Mouse (Mus musculus) testis, adult 2 months (tissue): ENCODE measurements around the gene Olfr196. TPM values are rescaled to one million over a fixed set of nuclear protein-coding genes. Genes with fewer than 3 reads are reported as not detected.

Source experiments
- H3K27ac ChIP-seq: fragments of 200-500 bp; 2 replicates; pipeline ENCODE4 v1.5.1; 2012; ENCODE audit warnings: low read depth, low read length; ENCODE audit not compliant: control insufficient read depth, insufficient read depth
- H3K27me3 ChIP-seq: fragments of 200-500 bp; 2 replicates; pipeline ENCODE4 v1.6.1; 2012; ENCODE audit warnings: mild to moderate bottlenecking, low read length, moderate library complexity; ENCODE audit not compliant: control insufficient read depth, insufficient read depth
- H3K36me3 ChIP-seq: fragments of 200-500 bp; 2 replicates; pipeline ENCODE4 v1.6.1; 2012; ENCODE audit warnings: mild to moderate bottlenecking, low read length; ENCODE audit not compliant: control insufficient read depth, insufficient read depth
- H3K4me1 ChIP-seq: fragments of 200-500 bp; 2 replicates; pipeline ENCODE4 v1.6.1; 2012; ENCODE audit warnings: low read length; ENCODE audit not compliant: control insufficient read depth, insufficient read depth
- H3K4me3 ChIP-seq: fragments of 200-500 bp; 2 replicates; pipeline ENCODE4 v1.5.1; 2012; ENCODE audit warnings: low read depth, mild to moderate bottlenecking, low read length, moderate library complexity, mixed read lengths; ENCODE audit not compliant: control insufficient read depth
- CTCF ChIP-seq: fragments of 200-500 bp; IDR thresholded peaks from 2 replicates; pipeline ENCODE4 v1.5.1; 2012; ENCODE audit warnings: low read depth, mild to moderate bottlenecking, inconsistent platforms, low read length, moderate library complexity; ENCODE audit not compliant: control insufficient read depth, insufficient read depth, insufficient replicate concordance
- POLR2A ChIP-seq: fragments of 200-500 bp; IDR thresholded peaks from 2 replicates; pipeline ENCODE4 v1.6.1; 2012; ENCODE audit warnings: low read depth, mild to moderate bottlenecking, inconsistent platforms, low read length, moderate library complexity; ENCODE audit not compliant: control insufficient read depth
- polyA plus RNA-seq: library from polyadenylated mRNA; depleted of rRNA; stranded (reverse); fragments of >200 nt; gene quantifications from 2 replicates; pipeline ENCODE4 v1.2.3, GENCODE M21; 2012; rRNA removed

Olfr196 gene
- polyA plus RNA-seq, 1 experiment: not detected

- Histone ChIP-seq H3K4me3 (no peak within 1 kb of the TSS), H3K27me3 (no peaks in the 10 kb centered on the region), H3K27ac (no peak within 1 kb of the TSS), H3K4me1 (no peaks in the 10 kb centered on the region), H3K36me3 (no peaks in the 10 kb centered on the region)
- TF ChIP-seq CTCF (no peak), POLR2A (no peak)
Measured at GRCm38 (mm10) chr16:59120969-59121368, 49.3 kb downstream of the Olfr196 start, which contains the start of gene Olfr194. TSS of gene Olfr194 (minus strand) at chr16:59121069.

Other genes with a start within 250 kb of the Olfr196 start
- 0.28 and 0.83 TPM in 2 replicates for gene Olfr181, start 241.7 kb downstream of the Olfr196 start, polyA plus RNA-seq
- gene Olfr180, start 241.1 kb downstream of the Olfr196 start, polyA plus RNA-seq: 0.27 and 0.34 TPM in 2 replicates
- 0.22 and 0.28 TPM in 2 replicates for gene Olfr183, start 175.1 kb downstream of the Olfr196 start, polyA plus RNA-seq
- gene Olfr186, start 140.2 kb downstream of the Olfr196 start, polyA plus RNA-seq: not detected in 2 replicates
- not detected in 2 replicates for gene Olfr187, start 130.7 kb downstream of the Olfr196 start, polyA plus RNA-seq
- gene Olfr190, start 92.4 kb downstream of the Olfr196 start, polyA plus RNA-seq: not detected in 2 replicates
- gene Olfr191, start 80.6 kb downstream of the Olfr196 start, polyA plus RNA-seq: not detected in 2 replicates
- gene Olfr193, start 58.6 kb downstream of the Olfr196 start, polyA plus RNA-seq: not detected in 2 replicates
- 0.04 and 0.15 TPM in 2 replicates for gene Olfr194, start 49.4 kb downstream of the Olfr196 start, polyA plus RNA-seq
- gene Olfr195, start 23.4 kb downstream of the Olfr196 start, polyA plus RNA-seq: not detected in 2 replicates
- not detected in 2 replicates for gene Olfr198, start 33.1 kb upstream of the Olfr196 start, polyA plus RNA-seq
- 1.3 and 1.4 TPM in 2 replicates for gene Olfr199, start 49.3 kb upstream of the Olfr196 start, polyA plus RNA-seq
- gene Olfr201, start 102.2 kb upstream of the Olfr196 start, polyA plus RNA-seq: not detected in 2 replicates
- not detected in 2 replicates for gene Olfr202, start 116.3 kb upstream of the Olfr196 start, polyA plus RNA-seq
- not detected in 2 replicates for gene Olfr203, start 128.4 kb upstream of the Olfr196 start, polyA plus RNA-seq
- gene Olfr204, start 147.8 kb upstream of the Olfr196 start, polyA plus RNA-seq: not detected in 2 replicates
- not detected in 2 replicates for gene Olfr205, start 160.7 kb upstream of the Olfr196 start, polyA plus RNA-seq
- not detected in 2 replicates for gene Olfr206, start 178.8 kb upstream of the Olfr196 start, polyA plus RNA-seq
- not detected in 2 replicates for gene Olfr209, start 193.5 kb upstream of the Olfr196 start, polyA plus RNA-seq
- gene Gabrr3, start 236.9 kb upstream of the Olfr196 start, polyA plus RNA-seq: 0.02 TPM in 1 of 2 replicates, not detected in the other